Mouse (Mus musculus): Measurements from ENCODE around the gene Rbm18.

Rbm18 gene

DNA sequence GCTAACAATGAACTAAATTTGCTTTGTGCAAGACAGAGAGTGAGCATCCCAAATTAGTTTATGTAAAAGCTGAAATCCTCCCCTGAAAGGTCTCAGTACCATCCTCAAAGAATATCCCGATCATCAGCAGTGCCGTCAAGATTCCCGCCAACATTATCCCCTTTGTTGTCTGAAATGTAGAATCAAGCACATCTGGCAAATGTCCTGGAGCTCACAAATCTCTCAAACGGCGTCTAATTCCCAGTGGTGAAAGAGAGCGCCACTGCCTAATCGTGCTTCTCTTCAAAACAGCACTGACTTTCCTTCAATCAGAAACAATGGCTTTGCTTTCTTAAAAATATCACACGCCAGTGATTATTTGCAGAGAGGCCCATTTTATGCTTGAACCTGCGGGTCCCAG lies 69.4 kb downstream of the Rbm18 start:
- no peak for DNase-seq
